Mouse (Mus musculus): ENCODE measurements around the gene Gpr162.

DNA sequence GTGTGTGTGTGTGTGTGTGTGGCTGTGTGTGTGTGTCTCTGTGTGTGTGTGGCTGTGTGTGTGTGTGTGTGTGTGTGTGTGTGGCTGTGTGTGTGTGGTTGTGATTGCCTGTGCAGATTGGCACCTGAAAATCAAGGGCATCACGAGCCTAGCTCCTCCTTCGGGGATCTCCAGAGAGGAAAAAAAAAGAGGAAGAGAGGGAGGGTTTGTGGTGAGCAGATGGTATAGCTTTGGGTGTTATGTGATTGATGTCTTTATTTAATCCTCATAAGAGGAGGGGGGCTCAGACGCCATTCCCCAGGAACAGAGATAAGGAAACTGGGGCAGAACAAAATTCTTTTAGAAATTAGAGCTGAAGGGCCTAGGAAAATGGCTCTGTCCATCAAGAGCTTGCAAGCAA is 34.6 kb upstream of the Gpr162 start:
- no peak for TF ChIP-seq POLR2A (IDR thresholded peaks at IDR 0.05; ENCODE audit: borderline replicate concordance, control insufficient read depth, low read depth, low read length)
- TF ChIP-seq CTCF (IDR thresholded peaks at IDR 0.05; ENCODE audit: control insufficient read depth, insufficient read depth, low read length): no peak

All from bone marrow, adult 2 months (tissue).